Mouse (Mus musculus): ENCODE measurements at regions not wholly inside any gene's neighbourhood (a gene's known extent, or its start where the extent isn't known, plus 50 kb on each side); places are given as distances from the start of the nearest gene placed in this dataset.

DNA sequence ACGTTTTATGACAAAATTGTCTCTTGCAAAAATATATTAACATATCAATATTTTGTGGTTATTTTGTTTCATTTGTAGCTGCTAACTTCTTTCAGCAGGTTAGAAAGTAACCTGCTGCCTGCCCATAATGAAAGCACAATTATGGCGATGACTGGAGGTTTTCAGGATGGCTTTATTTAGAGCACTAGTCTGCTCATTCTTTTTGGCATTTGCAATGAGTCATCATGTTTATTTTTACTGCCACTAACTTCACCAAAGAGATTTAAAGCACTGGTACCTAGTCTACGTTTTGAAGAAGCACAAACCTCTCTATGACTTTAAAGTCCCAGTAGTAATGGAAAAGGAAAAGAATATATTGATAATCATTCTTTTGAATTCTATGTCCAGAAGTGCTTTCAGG, 1123.4 kb upstream of the Gje1 start:
- no peak for TF ChIP-seq CTCF (IDR thresholded peaks at IDR 0.05; ENCODE audit: borderline replicate concordance, extremely low read depth, insufficient read depth, insufficient read length)
- TF ChIP-seq POLR2A (IDR thresholded peaks at IDR 0.05; ENCODE audit: borderline replicate concordance, extremely low read depth, insufficient read depth, insufficient read length, poor library complexity, severe bottlenecking) = no peak
